ENCODE assay signal across 8 mouse cellular contexts in the genomic region with DNA sequence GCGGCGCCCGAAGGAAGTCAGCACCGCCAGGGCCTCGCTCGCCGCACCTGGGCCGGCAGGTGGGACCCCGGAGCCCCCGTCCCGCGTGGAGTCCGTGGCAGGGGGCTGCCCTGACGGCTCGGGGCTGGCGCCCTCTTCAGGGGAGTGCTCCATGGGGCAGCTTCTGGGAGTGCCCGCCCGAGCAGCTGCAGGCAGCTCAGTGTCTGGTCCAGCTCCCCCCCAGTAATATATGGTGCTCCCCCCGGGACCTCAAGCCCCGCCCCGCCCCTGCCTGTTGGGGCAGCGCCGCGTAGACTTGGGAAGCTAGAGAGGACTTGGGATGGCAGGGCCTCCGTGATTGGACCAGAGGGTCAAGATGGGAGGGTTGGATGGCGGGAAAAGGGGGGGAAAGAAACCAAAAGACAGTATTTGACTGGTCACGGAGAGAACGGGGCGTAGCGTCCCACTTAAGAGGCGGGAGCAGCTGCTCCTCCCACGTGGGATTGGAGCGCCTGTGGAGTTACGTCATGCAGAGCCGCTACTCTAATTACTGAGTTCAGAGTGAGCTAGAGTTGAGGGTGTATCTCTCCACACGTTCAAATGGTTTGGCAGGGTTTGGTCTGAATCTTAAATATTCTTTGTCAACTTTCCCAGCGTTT. TPM values are rescaled to one million over a fixed set of nuclear protein-coding genes. Genes with fewer than 3 reads are reported as not detected.
DNase-seq lines count a peak whose midpoint lies in the region; ATAC-seq and TF ChIP-seq lines count a peak whose summit lies in the region.

A gene (minus strand): TSS at position 201 of the 638 bp plus-strand sequence.

- H3K9me3 ChIP-seq in heart, embryonic 14.5 days (ENCODE audit: control insufficient read depth, low read length): no peaks in the 10 kb centered on the region
- H3K9me3 ChIP-seq in liver, embryonic 13.5 days (replicated peaks): no peaks in the 10 kb centered on the region
- no peaks in the 10 kb centered on the region for H3K9me3 ChIP-seq in stomach, postnatal 0 days (ENCODE audit: control insufficient read depth, low read length)

- TF ChIP-seq EP300 in stomach, postnatal 0 days (optimal IDR thresholded peaks at IDR 0.05): no peak

- DNase-seq in c-Kit-negative CD71-positive TER-119-positive erythroid progenitor cells, embryonic 14.5 days (ENCODE audit: low read depth, low spot score): peak; percentile 94
- peak; percentile 100 for DNase-seq in fibroblast of lung, adult 2 months (ENCODE audit: low read depth)
- DNase-seq in kidney, postnatal 14 days: peak; percentile 96
- DNase-seq in liver, embryonic 13.5 days: peak; percentile 95
- DNase-seq in neural tube, embryonic 10.5 days (ENCODE audit: extremely low spot score, low spot score): peak; percentile 92
- DNase-seq in stomach, postnatal 0 days (ENCODE audit: low spot score): peak; percentile 94

- ATAC-seq in CD4-positive, CD25-positive, alpha-beta regulatory T cell, adult 4 months: peak; percentile 89
- peak; percentile 98 for ATAC-seq in heart, embryonic 14.5 days (ENCODE audit: insufficient number of reproducible peaks, insufficient read depth, low FRiP score, low read depth)
- ATAC-seq in liver, embryonic 13.5 days (ENCODE audit: low read depth): peak; percentile 96
- ATAC-seq in stomach, postnatal 0 days (ENCODE audit: low FRiP score, low TSS enrichment): peak; percentile 98

- peaks cover 7 to 13% of the 10 kb centered on the region in 2 experiments; a peak in 3 of 4 replicates for H3K4me1 ChIP-seq in heart, embryonic 14.5 days (ENCODE audit: control insufficient read depth in 2 of 2, insufficient read depth in 2 of 2, low read length in 2 of 2)
- H3K4me1 ChIP-seq in liver, embryonic 13.5 days (replicated peaks): peaks cover 34% of the 10 kb centered on the region
- peaks cover 3% of the 10 kb centered on the region for H3K4me1 ChIP-seq in stomach, postnatal 0 days (replicated peaks; ENCODE audit: control insufficient read depth, insufficient read depth)

- H3K27ac ChIP-seq in heart, embryonic 14.5 days (replicated peaks in 1 of 2; ENCODE audit: control insufficient read depth in 1 of 2, insufficient read depth in 1 of 2, low read depth in 2 of 2, low read length in 2 of 2): peak within 1 kb of the TSS; percentile 59 to 84
- H3K27ac ChIP-seq in liver, embryonic 13.5 days: peak within 1 kb of the TSS; percentile 93
- H3K27ac ChIP-seq in stomach, postnatal 0 days (replicated peaks): peak within 1 kb of the TSS; percentile 92

- H3K27me3 ChIP-seq in heart, embryonic 14.5 days (ENCODE audit: control insufficient read depth, insufficient read depth, low read length): no peaks in the 10 kb centered on the region
- H3K27me3 ChIP-seq in liver, embryonic 13.5 days: 0 out of 2 replicates have a peak, but pooled peaks cover 3% of the 10 kb centered on the region
- no peaks in the 10 kb centered on the region for H3K27me3 ChIP-seq in stomach, postnatal 0 days (ENCODE audit: control insufficient read depth, insufficient read depth, low read length)

- peak within 1 kb of the TSS; percentile 98 for H3K4me2 ChIP-seq in heart, embryonic 14.5 days (ENCODE audit: low read length)
- H3K4me2 ChIP-seq in liver, embryonic 13.5 days: peak within 1 kb of the TSS; percentile 100
- peak within 1 kb of the TSS; percentile 95 for H3K4me2 ChIP-seq in stomach, postnatal 0 days (replicated peaks; ENCODE audit: low read depth)

- peak within 1 kb of the TSS; percentile 64 to 87 for H3K4me3 ChIP-seq in heart, embryonic 14.5 days (ENCODE audit: control insufficient read depth in 1 of 2, insufficient read depth in 1 of 2, low read depth in 1 of 2, low read length in 2 of 2)
- peak within 1 kb of the TSS; percentile 87 for H3K4me3 ChIP-seq in liver, embryonic 13.5 days (replicated peaks)
- peak within 1 kb of the TSS; percentile 90 for H3K4me3 ChIP-seq in stomach, postnatal 0 days (ENCODE audit: low read depth, low read length)

- TF ChIP-seq CTCF in stomach, postnatal 0 days (IDR thresholded peaks at IDR 0.05; ENCODE audit: low read depth): peak; percentile 70

- WGBS in heart, embryonic 14.5 days: under 1% methylated on average over 37 of the region's 37 CpGs
- whole genome bisulfite sequencing in liver, embryonic 13.5 days (ENCODE audit: insufficient replicate concordance): under 1% methylated on average over 37 of the region's 37 CpGs
- under 1% methylated on average over 37 of the region's 37 CpGs for WGBS in stomach, postnatal 0 days

- peaks cover 16% of the 10 kb centered on the region for H3K36me3 ChIP-seq in heart, embryonic 14.5 days (ENCODE audit: control insufficient read depth, insufficient read depth, low read length)
- peaks cover 10% of the 10 kb centered on the region for H3K36me3 ChIP-seq in liver, embryonic 13.5 days
- peaks cover 8% of the 10 kb centered on the region; the same call in 1 of the 2 replicates for H3K36me3 ChIP-seq in stomach, postnatal 0 days (ENCODE audit: control insufficient read depth, insufficient read depth, low read length)

- H3K9ac ChIP-seq in heart, embryonic 14.5 days (ENCODE audit: low read length): peak within 1 kb of the TSS; percentile 89
- peak within 1 kb of the TSS; percentile 91 for H3K9ac ChIP-seq in liver, embryonic 13.5 days
- H3K9ac ChIP-seq in stomach, postnatal 0 days (ENCODE audit: low read length): peak within 1 kb of the TSS; percentile 81

RNA-seq across cellular contexts. Expression of the gene that starts here (rescaled TPM):
- polyA plus RNA-seq in CD4-positive, CD25-positive, alpha-beta regulatory T cell, adult 4 months (2017; shearing (Covaris generic)): 10 to 100 TPM; 68.4 to 84.4 TPM
- polyA plus RNA-seq in heart, embryonic 14.5 days (2014; fragmentation: Nextera tagmentation; extraction: Ambion mirVana): 17.3 and 17.8 TPM in 2 replicates
- 9.9 and 10.6 TPM in 2 replicates for polyA plus RNA-seq in liver, embryonic 13.5 days (2015; fragmentation: Nextera tagmentation; extraction: Ambion mirVana)
- polyA plus RNA-seq in stomach, postnatal 0 days (2015; fragmentation: Nextera tagmentation; extraction: Ambion mirVana): 15.0 and 15.1 TPM in 2 replicates

Comparison
In these comparisons a context has a peak if more than half of its experiments do, and no peak if none do; other contexts are left out.
1. Peak in every context shown above with its lines: DNase-seq, ATAC-seq, H3K4me3 ChIP-seq and H3K27ac ChIP-seq.